Mouse (Mus musculus) midbrain, postnatal 0 days (tissue): Measurements from ENCODE around the gene Spaca9. TPM values are rescaled to one million over a fixed set of nuclear protein-coding genes. Genes with fewer than 3 reads are reported as not detected.

Experiments
- ATAC-seq: fragments of 200-750 bp; cut with Nextera tagmentation; 2 replicates; pipeline ENCODE4 v1.8.0; 2017; ENCODE audit warnings: moderate number of reproducible peaks, mild to moderate bottlenecking, moderate TSS enrichment, moderate library complexity; ENCODE audit not compliant: low FRiP score
- DNase-seq: peaks from one replicate; pipeline ENCODE4 v3.0.0-alpha.2; 2015; ENCODE audit warnings: low spot score
- H3K27ac ChIP-seq: fragments of 300-500 bp; sonication (generic); 2 replicates; pipeline ENCODE4 v1.5.1; 2014; ENCODE audit warnings: low read depth, mild to moderate bottlenecking, low read length, mixed read lengths
- H3K27me3 ChIP-seq: fragments of 300-500 bp; sonication (generic); 2 replicates; pipeline ENCODE4 v1.6.1; 2014; ENCODE audit warnings: low read length, control low read depth, mixed read lengths; ENCODE audit not compliant: insufficient read depth
- H3K36me3 ChIP-seq: fragments of 300-500 bp; sonication (generic); 2 replicates; pipeline ENCODE4 v1.6.1; 2014; ENCODE audit warnings: low read length, control low read depth, mixed read lengths; ENCODE audit not compliant: insufficient read depth
- H3K4me1 ChIP-seq: fragments of 300-500 bp; sonication (generic); 2 replicates; pipeline ENCODE4 v1.6.1; 2014; ENCODE audit warnings: mild to moderate bottlenecking, control low read depth, antibody characterized with exemption, low read length, mixed read lengths; ENCODE audit not compliant: insufficient read depth
- H3K4me2 ChIP-seq: fragments of 300-500 bp; sonication (generic); 2 replicates; pipeline ENCODE4 v1.6.1; 2014; ENCODE audit warnings: low read depth, mild to moderate bottlenecking, low read length, mixed read lengths; ENCODE audit not compliant: poor library complexity, severe bottlenecking
- H3K4me3 ChIP-seq: fragments of 300-500 bp; sonication (generic); 2 replicates; pipeline ENCODE4 v1.5.1; 2014; ENCODE audit warnings: low read depth, mild to moderate bottlenecking, low read length, moderate library complexity
- H3K9ac ChIP-seq: fragments of 300-500 bp; sonication (generic); replicated peaks from 2 replicates; pipeline ENCODE4 v1.6.1; 2014; ENCODE audit warnings: mild to moderate bottlenecking, low read length, moderate library complexity, mixed read lengths; ENCODE audit not compliant: poor library complexity, severe bottlenecking
- H3K9me3 ChIP-seq: fragments of 300-500 bp; sonication (generic); 2 replicates; pipeline ENCODE4 v1.6.1; 2016; ENCODE audit warnings: low read length, control low read depth
- CTCF ChIP-seq: IDR thresholded peaks from 2 replicates; pipeline ENCODE4 v1.5.1; 2016; ENCODE audit warnings: antibody characterized with exemption, mild to moderate bottlenecking
- WGBS: fragments of 180-500 bp; shearing (Covaris S2); extraction: QIAGEN DNeasy Blood & Tissue Kit; methylation state at CpG from one replicate; pipeline ENCODE4 v1.1.7; 2014; 5-methylcytosine and 5-hydroxymethylcytosine counted together
- polyA plus RNA-seq: library from polyadenylated mRNA; unstranded; fragments of >200 nt; fragmentation: Nextera tagmentation; extraction: Ambion mirVana; gene quantifications from 2 replicates; pipeline ENCODE4 v1.2.1, GENCODE M21; 2015
- total RNA-seq: library from RNA; depleted of rRNA; stranded (reverse); fragments of >200 nt; gene quantifications from 2 replicates; pipeline ENCODE4 v1.2.3, GENCODE M21; 2014

Gene Spaca9
- total and polyA plus RNA-seq, 2 experiments from 2014 or later, result 2.7 TPM; not detected in 1

GRCm38 (mm10) chr2:28706787-28707186 is 7.3 kb upstream of the Spaca9 start:
- no peaks in the 10 kb centered on the region for H3K4me1 ChIP-seq

GRCm38 (mm10) chr2:28706106-28706636 is 6.6 kb upstream of the Spaca9 start:
- Histone ChIP-seq H3K36me3 (no peaks in the 10 kb centered on the region), H3K4me1 (no peaks in the 10 kb centered on the region), H3K4me3 (no peak overlapping the region), H3K9ac (no peak overlapping the region), H3K9me3 (no peaks in the 10 kb centered on the region), H3K27me3 (no peaks in the 10 kb centered on the region), H3K4me2 (no peak overlapping the region), H3K27ac (no peak overlapping the region)
- TF ChIP-seq CTCF, result no peak
- no peak for ATAC-seq
- DNase-seq, result no peak
- WGBS, result 51% methylated on average over 8 of the region's 8 CpGs

More at GRCm38 (mm10) chr2:28706787-28707186, 7.3 kb upstream of the Spaca9 start:
- ATAC-seq (no peak), DNase-seq (no peak)
- no peak overlapping the region for H3K4me3 ChIP-seq
- no peaks in the 10 kb centered on the region for H3K9me3 ChIP-seq
- H3K36me3 ChIP-seq, result no peaks in the 10 kb centered on the region
- H3K9ac ChIP-seq, result no peak overlapping the region
- no peak overlapping the region for H3K27ac ChIP-seq
- TF ChIP-seq CTCF, result no peak
- no peak overlapping the region for H3K4me2 ChIP-seq
- H3K27me3 ChIP-seq, result no peaks in the 10 kb centered on the region
- 51% methylated on average over 6 of the region's 6 CpGs for WGBS

DNA sequence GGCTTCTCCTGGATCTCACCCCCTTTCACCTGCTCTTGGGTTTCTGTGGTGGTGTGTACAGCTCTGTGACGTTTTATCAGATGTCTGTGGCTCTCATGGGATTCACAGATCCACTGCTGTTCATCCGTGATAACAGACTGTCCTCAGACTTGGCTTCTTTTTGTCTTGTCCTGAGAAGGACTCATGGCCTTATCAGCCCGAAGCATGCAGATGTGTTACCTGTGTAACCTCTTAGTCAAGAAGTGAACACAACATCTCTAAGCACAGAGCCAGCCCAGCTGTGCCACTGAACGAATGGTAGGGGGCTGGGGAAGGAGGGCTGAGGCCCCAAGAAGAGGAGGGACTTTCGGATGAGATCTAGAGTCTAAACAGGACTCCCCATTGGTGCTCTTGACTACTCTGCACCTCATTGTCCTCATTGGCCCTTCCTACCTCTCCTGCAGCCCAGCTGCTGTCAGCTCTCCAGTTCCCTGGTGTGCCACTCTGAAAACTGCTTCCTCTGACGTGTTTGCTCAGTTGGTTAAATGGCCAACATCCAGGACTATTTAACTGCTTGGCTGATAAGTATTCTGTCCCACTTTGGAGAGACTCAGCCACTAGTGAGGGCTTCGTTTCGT is 2.2 kb upstream of the Spaca9 start:
- Histone ChIP-seq H3K27ac (no peak overlapping the region), H3K4me3 (no peak overlapping the region), H3K9me3 (no peaks in the 10 kb centered on the region), H3K27me3 (no peaks in the 10 kb centered on the region), H3K4me1 (peaks cover 6% of the 10 kb centered on the region; the same call in 1 of the 2 replicates), H3K36me3 (no peaks in the 10 kb centered on the region), H3K4me2 (no peak overlapping the region), H3K9ac (no peak overlapping the region)
- TF ChIP-seq CTCF, result no peak
- ATAC-seq (no peak), DNase-seq (no peak)
- 73% methylated on average over 8 of the region's 8 CpGs for WGBS

- Histone ChIP-seq H3K36me3 (no peaks in the 10 kb centered on the region), H3K4me3 (no peak overlapping the region), H3K4me2 (no peak overlapping the region), H3K9me3 (no peaks in the 10 kb centered on the region), H3K9ac (no peak overlapping the region), H3K27me3 (no peaks in the 10 kb centered on the region), H3K27ac (no peak overlapping the region), H3K4me1 (peaks cover 6% of the 10 kb centered on the region; the same call in 1 of the 2 replicates)
- WGBS, result 56% methylated on average over 5 of the region's 5 CpGs
- ATAC-seq (no peak), DNase-seq (no peak)
- TF ChIP-seq CTCF, result no peak
Measured at GRCm38 (mm10) chr2:28698566-28698965, 961 bp downstream of the Spaca9 start.

- Histone ChIP-seq H3K27me3 (no peaks in the 10 kb centered on the region), H3K9me3 (no peaks in the 10 kb centered on the region), H3K27ac (no peak overlapping the region), H3K4me1 (no peaks in the 10 kb centered on the region), H3K4me2 (no peak overlapping the region), H3K9ac (no peak overlapping the region), H3K4me3 (no peak overlapping the region), H3K36me3 (peaks cover 15% of the 10 kb centered on the region)
- WGBS, result 66% methylated on average over 9 of the region's 9 CpGs
- DNase-seq (no peak), ATAC-seq (no peak)
- no peak for TF ChIP-seq CTCF
Measured at GRCm38 (mm10) chr2:28692692-28693091, 6.8 kb downstream of the Spaca9 start.

DNA sequence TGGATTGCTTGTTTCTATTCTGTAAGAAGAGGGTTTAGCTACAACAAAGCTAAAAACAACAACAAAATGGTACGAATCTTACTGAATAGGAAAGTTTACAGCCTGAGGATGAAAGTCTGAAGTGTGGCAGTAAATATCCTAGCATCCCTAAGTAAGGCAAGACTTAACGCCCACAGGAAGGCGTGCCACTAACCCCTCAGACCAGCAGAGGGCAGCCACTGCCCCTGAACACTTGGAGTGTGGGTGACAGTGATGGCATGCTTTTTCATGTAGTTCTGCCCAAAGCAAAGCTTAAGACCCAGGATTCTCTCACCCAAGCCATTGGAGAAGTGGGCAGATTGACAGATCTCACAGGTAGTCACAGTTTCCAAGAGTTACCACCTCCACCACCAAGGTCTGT is 11.1 kb downstream of the Spaca9 start:
- WGBS, result 40% methylated on average over 3 of the region's 3 CpGs
- TF ChIP-seq CTCF, result peak; percentile 88
- Histone ChIP-seq H3K9me3 (no peaks in the 10 kb centered on the region), H3K27me3 (no peaks in the 10 kb centered on the region), H3K9ac (no peak overlapping the region), H3K36me3 (peaks cover 54% of the 10 kb centered on the region), H3K4me1 (no peaks in the 10 kb centered on the region), H3K4me2 (no peak overlapping the region), H3K27ac (no peak overlapping the region), H3K4me3 (no peak overlapping the region)
- ATAC-seq (no peak), DNase-seq (peak; percentile 67)
